Mouse (Mus musculus) embryonic stem cell, embryonic (primary cell): ENCODE results near the gene Rnf34.

ENCODE experiments used
- CTCF ChIA-PET, 4 experiments: fragments of 300-600 bp in 2 of 4; fragments of 350-600 bp in 2 of 4; sonication (Branson Sonifier 250); formaldehyde crosslinking; loops; one replicate each; lab custom pipeline; 2022; ENCODE audit warnings: inconsistent platforms in 2 of 4; lab: Charles Lee
- POLR2A ChIA-PET, 4 experiments: fragments of 300-600 bp in 2 of 4; fragments of 350-600 bp in 2 of 4; sonication (Branson Sonifier 250); formaldehyde crosslinking; loops; one replicate each; lab custom pipeline; 2022; ENCODE audit warnings: antibody characterized with exemption in 4 of 4, inconsistent platforms in 1 of 4; lab: Charles Lee

Rnf34 gene

DNA sequence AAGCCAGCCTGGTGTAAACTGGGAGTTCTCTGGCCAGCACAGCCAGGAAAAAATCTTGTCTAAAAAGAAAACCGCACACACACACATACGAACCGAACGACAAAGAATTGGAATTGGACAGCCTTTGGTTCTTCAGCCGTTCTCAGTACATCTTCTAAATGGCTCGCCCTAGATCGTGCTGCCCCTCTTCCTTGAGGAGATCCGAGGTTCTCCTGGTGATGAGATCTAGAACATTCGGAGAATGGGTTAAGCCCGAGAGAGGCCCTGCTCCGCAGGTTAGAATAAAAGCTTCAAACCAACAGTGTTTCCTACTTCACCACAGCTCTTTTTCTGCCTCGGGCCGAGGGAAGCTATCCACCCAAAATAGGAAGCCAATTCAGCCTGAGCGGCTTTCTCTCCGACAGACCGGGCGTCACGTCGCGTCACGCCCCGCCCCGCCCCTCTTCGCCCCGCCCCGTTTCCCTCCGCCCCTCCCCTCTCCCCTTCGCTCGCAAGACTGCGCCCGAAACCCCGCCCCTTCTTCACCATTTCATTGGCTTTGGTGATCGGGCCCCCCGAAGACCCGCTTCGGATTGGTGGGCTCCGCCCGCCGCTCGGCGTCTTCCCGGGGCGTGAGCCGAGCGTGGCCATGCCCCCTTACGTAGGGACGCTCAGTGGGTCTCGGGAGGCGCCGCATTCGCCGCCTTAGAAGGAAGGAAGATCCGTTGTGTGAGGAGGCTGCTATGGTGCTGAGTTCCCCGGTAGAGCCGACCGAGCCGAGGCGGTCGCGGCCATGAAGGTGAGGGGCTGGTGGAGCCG is at the start of gene Rnf34:
Gene Rnf34 (plus strand): TSS at position 528 of the 798 bp plus-strand sequence.
- CTCF ChIA-PET, result interaction anchor here in 3 of 4 experiments (0.6 to 1.3 kb wide), 7 partner anchors 26 to 123 kb away, joined by 3 to 5 read pairs (median 3); no protein-coding TSS in a partner anchor
- POLR2A ChIA-PET, result interaction anchor here (0.6 to 2.6 kb wide), 35 partner anchors 10 to 300 kb away, joined by 3 to 23 read pairs (median 4); partner anchors contain the start of gene Anapc5 (in 3 of the 4)

DNA sequence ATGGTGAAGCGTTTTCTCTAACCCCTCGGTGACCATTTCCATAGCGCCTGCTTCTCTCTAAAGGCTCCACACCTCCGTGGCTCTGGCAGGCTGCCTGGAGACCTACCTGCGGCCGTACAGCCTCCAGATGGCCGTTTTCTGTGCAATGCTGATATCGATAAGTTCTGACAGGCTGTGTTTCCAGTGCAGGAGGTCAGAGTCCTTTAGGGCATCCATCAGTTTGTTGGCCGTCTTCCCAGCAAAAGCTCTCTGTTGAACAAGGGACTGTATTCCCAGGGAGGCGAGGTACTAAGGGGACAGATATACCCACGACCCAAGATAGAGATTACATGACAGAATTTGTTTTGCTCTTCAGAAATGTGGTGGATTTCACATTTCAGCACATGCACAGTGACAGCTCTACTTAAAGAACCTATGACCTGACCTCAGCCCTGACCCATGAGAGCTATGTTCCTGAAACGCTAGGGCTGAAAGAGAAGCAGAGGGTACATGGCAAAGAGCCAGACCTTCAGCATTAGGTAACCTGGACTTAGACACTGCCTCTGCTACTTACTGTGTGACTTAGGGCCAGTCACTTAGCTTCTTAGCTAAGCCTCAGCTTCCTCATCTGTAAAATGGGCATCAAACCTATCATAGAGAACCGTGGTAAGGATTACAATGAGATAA is 49.4 kb upstream of the Rnf34 start:
- POLR2A ChIA-PET, result interaction anchor here in 3 of 4 experiments (0.6 to 17.9 kb wide), 13 partner anchors 9 to 315 kb away, joined by 3 to 296 read pairs (median 4); partner anchors contain the start of gene Anapc5 (in 2 of the 3)
- CTCF ChIA-PET, result interaction anchor here in 2 of 4 experiments (1.1 to 4.9 kb wide), 3 partner anchors 9 to 11 kb away, joined by 3 to 31 read pairs (median 17); no protein-coding TSS in a partner anchor

DNA sequence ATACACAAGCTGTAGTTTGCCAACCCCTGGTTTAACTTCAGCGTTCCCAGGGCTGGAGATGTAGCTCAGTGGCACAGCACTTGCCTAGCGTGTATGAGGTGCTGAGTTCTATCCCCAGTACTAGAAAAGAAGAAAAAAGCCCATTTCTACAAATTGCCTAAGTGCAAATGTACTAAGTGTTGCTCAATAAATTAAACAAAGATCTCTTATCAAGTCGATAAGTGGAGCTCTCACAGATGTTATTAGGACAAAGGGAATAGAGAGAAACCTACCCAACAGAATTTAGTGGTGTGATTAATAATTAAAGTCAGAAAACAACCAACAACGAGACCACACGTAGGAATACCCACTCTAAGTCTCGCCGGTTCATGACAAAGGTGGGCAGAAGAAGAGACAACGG is 48.2 kb upstream of the Rnf34 start:
- CTCF ChIA-PET, result interaction anchor here in 2 of 4 experiments (0.6 to 4.9 kb wide), 3 partner anchors 10 to 21 kb away, joined by 3 to 31 read pairs (median 7); no protein-coding TSS in a partner anchor
- POLR2A ChIA-PET, result interaction anchor here in 3 of 4 experiments (0.5 to 17.9 kb wide), 9 partner anchors 10 to 371 kb away, joined by 3 to 296 read pairs (median 4); partner anchors contain the start of gene Anapc5 (in 2 of the 3)

- CTCF ChIA-PET, result interaction anchor here in 2 of 4 experiments (0.7 to 4.9 kb wide), 2 partner anchors 9 to 10 kb away, joined by 3 to 31 read pairs (median 11); no protein-coding TSS in a partner anchor
- POLR2A ChIA-PET, result interaction anchor here in 3 of 4 experiments (0.5 to 17.9 kb wide), 10 partner anchors 11 to 233 kb away, joined by 3 to 296 read pairs (median 4); partner anchors contain the start of gene Anapc5 (in 2 of the 3)
These were observed 47.1 kb upstream of the Rnf34 start for GRCm38 (mm10) chr5:122802706-122803105.

- ChIA-PET CTCF (interaction anchor here (0.5 to 1.5 kb wide), 8 partner anchors 9 to 389 kb away, joined by 3 to 7 read pairs (median 4); no protein-coding TSS in a partner anchor), POLR2A (interaction anchor here in 2 of 4 experiments (0.6 to 17.9 kb wide), 4 partner anchors 9 to 318 kb away, joined by 3 to 296 read pairs (median 11); partner anchors contain the start of gene Anapc5 (in 1 of the 2))
These were observed 44.3 kb upstream of the Rnf34 start for GRCm38 (mm10) chr5:122805503-122805902.

- ChIA-PET CTCF (interaction anchor here (0.5 to 3.0 kb wide), 63 partner anchors 9 to 1979 kb away, joined by 3 to 31 read pairs (median 3); partner anchors contain the start of genes Anapc5 (in 3 of the 4), Rnf34 (in 2 of the 4) and Orai1 (in 1 of the 4)), POLR2A (interaction anchor here (0.5 to 17.3 kb wide), 32 partner anchors 9 to 524 kb away, joined by 3 to 296 read pairs (median 4); partner anchors contain the start of genes Anapc5 (in 3 of the 4), Rnf34 (in 2 of the 4) and P2rx4 (in 1 of the 4))
These were observed 38.3 kb upstream of the Rnf34 start for GRCm38 (mm10) chr5:122811364-122812079.

- POLR2A ChIA-PET, result interaction anchor here in 3 of 4 experiments (0.7 to 17.3 kb wide), 18 partner anchors 8 to 245 kb away, joined by 3 to 296 read pairs (median 3); partner anchors contain the start of genes Anapc5 (in 3 of the 3) and P2rx4 (in 1 of the 3)
- CTCF ChIA-PET, result interaction anchor here (0.6 to 3.0 kb wide), 20 partner anchors 8 to 470 kb away, joined by 3 to 31 read pairs (median 6); partner anchors contain the start of genes Anapc5 (in 2 of the 4) and Rnf34 (in 1 of the 4)
These were observed 37.1 kb upstream of the Rnf34 start for GRCm38 (mm10) chr5:122812699-122813098.

DNA sequence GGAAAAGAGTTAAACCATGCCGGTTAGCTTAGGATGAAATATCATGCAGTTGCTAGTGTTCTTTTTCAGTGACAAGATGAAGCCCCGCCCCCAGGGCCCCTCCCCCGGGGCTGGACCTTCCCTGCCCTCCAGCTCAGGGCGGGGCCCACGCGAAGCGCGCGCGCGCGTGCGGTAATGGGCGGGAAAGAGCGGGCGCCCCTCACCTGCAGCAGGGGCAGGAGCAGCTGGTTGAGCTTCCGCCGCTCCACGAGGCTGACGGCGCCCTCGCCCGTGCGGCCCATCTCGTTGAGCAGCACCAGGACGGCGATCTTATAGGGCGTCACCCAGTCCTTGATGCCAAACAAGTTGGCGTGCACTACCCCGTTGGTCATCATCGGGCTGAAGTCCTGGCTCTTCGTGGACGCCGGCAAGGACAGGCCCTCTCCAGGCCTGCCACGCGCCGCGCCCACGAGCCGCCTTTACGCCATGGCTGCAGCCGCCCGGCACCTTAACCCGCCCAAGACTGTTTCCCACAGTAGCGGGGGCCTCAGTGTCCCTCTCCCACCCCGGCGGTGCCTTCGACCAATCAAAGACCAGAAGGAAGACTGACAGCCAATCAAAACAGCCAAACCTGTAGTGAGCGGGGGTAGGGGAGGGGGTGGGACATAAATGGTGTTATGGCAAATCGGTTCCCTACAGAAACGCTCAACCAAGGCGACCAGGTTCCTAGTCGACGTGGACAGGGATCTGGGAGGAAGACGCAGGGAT is 28.9 kb upstream of the Rnf34 start, which contains the start of gene Anapc5:
Gene Anapc5 (minus strand): TSS at position 563 of the 747 bp plus-strand sequence.
- POLR2A ChIA-PET, result interaction anchor here (0.6 to 17.3 kb wide), 81 partner anchors 7 to 1606 kb away, joined by 3 to 296 read pairs (median 4); partner anchors contain the start of genes Rnf34 (in 4 of the 4), Fam216a (in 1 of the 4), Kntc1 (in 1 of the 4) and Orai1 (in 1 of the 4)
- CTCF ChIA-PET, result interaction anchor here (0.6 to 1.9 kb wide), 15 partner anchors 9 to 700 kb away, joined by 3 to 23 read pairs (median 3); no protein-coding TSS in a partner anchor

GRCm38 (mm10) chr5:122821524-122821885 is 28.3 kb upstream of the Rnf34 start:
- CTCF ChIA-PET, result interaction anchor here in 2 of 4 experiments (0.6 to 1.9 kb wide), 7 partner anchors 10 to 421 kb away, joined by 3 to 23 read pairs (median 3); no protein-coding TSS in a partner anchor
- POLR2A ChIA-PET, result interaction anchor here in 3 of 4 experiments (0.6 to 17.3 kb wide), 43 partner anchors 7 to 1605 kb away, joined by 3 to 296 read pairs (median 5); partner anchors contain the start of genes P2rx4 (in 2 of the 3), Rnf34 (in 2 of the 3), Kntc1 (in 1 of the 3) and Orai1 (in 1 of the 3)

DNA sequence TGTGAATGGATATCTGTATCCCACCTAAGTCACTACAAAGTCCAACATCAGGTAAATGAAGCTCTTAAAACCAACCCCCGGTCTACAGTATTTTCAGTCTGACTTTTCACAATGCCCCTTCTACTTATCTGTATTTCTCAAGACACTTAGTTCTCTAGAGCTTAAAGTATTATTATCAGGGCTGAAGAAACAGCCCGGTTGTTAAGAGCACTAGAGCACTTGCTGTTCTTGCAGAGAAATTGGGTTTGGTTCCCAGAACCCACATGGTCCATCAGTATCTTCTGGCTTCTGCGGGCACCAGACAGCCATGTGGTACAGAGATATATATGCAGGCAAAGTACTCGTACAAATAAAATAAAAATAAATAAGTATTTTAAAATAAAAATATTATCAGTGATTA is 27.4 kb upstream of the Rnf34 start:
- POLR2A ChIA-PET, result interaction anchor here in 2 of 4 experiments (0.7 to 17.3 kb wide), 29 partner anchors 8 to 383 kb away, joined by 3 to 296 read pairs (median 5); partner anchors contain the start of genes Rnf34 (in 2 of the 2) and P2rx4 (in 1 of the 2)
- CTCF ChIA-PET, result interaction anchor here (0.6 to 3.5 kb wide), 5 partner anchors 11 to 97 kb away, joined by 3 to 14 read pairs (median 4); no protein-coding TSS in a partner anchor

GRCm38 (mm10) chr5:122823976-122824375 is 25.9 kb upstream of the Rnf34 start:
- CTCF ChIA-PET, result interaction anchor here (0.5 to 3.5 kb wide), 22 partner anchors 12 to 344 kb away, joined by 3 to 14 read pairs (median 4); partner anchors contain the start of genes Orai1 (in 1 of the 4) and Rnf34 (in 1 of the 4)
- POLR2A ChIA-PET, result interaction anchor here (0.5 to 17.3 kb wide), 31 partner anchors 9 to 1316 kb away, joined by 3 to 296 read pairs (median 4); partner anchors contain the start of genes Orai1 (in 2 of the 4), Kdm2b (in 1 of the 4) and Rnf34 (in 1 of the 4)

- ChIA-PET CTCF (interaction anchor here in 3 of 4 experiments (0.6 to 3.5 kb wide), 18 partner anchors 12 to 248 kb away, joined by 3 to 14 read pairs (median 4); partner anchors contain the start of genes Orai1 (in 1 of the 3) and Rnf34 (in 1 of the 3)), POLR2A (interaction anchor here (0.6 to 17.3 kb wide), 48 partner anchors 8 to 1316 kb away, joined by 3 to 296 read pairs (median 4); partner anchors contain the start of genes Orai1 (in 2 of the 4), Rnf34 (in 2 of the 4), Kdm2b (in 1 of the 4) and P2rx4 (in 1 of the 4))
These were observed 25.4 kb upstream of the Rnf34 start for GRCm38 (mm10) chr5:122824450-122824849.

DNA sequence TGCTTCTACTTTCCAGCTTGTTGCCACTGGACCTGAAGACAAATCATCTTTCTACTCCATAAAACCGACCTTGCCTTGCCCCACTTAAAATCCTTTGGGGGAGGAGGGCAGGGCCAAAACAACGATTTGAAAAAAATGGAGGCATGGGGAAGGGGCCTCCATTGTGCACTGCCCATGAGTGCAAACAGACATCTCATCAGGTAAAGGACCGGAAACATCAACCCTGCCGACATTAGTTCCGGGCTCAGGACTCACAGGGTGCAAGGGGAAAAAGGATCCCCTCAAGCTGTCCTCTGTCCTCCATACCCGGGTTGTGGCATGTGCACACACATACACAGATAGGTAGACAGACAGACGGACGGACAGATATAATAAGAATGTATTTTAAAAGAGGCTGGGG is 24.7 kb upstream of the Rnf34 start:
- POLR2A ChIA-PET, result interaction anchor here (0.5 to 17.3 kb wide), 58 partner anchors 8 to 982 kb away, joined by 3 to 296 read pairs (median 4); partner anchors contain the start of genes Orai1 (in 2 of the 4), Rnf34 (in 2 of the 4), P2rx4 (in 1 of the 4) and Tctn1 (in 1 of the 4)
- CTCF ChIA-PET, result interaction anchor here in 3 of 4 experiments (0.5 to 3.5 kb wide), 17 partner anchors 13 to 745 kb away, joined by 3 to 14 read pairs (median 4); partner anchors contain the start of gene Orai1 (in 1 of the 3)

GRCm38 (mm10) chr5:122832536-122832935 is 17.3 kb upstream of the Rnf34 start:
- ChIA-PET CTCF (interaction anchor here in 3 of 4 experiments (0.7 to 1.2 kb wide), 5 partner anchors 20 to 809 kb away, joined by 3 to 12 read pairs (median 5); no protein-coding TSS in a partner anchor), POLR2A (interaction anchor here in 2 of 4 experiments (0.7 to 9.3 kb wide), 13 partner anchors 9 to 417 kb away, joined by 3 to 112 read pairs (median 4); partner anchors contain the start of genes Anapc5 (in 1 of the 2), P2rx4 (in 1 of the 2) and Rnf34 (in 1 of the 2))
